Mouse (Mus musculus) stomach, embryonic 15.5 days (tissue): Measurements from ENCODE around the gene Gm20809. TPM values are rescaled to one million over a fixed set of nuclear protein-coding genes. Genes with fewer than 3 reads are reported as not detected.
"Not testable (repeated sequence)": the region's sequence is repeated elsewhere in the genome, so short reads cannot be mapped to it uniquely, and the experiment has no call there.

ENCODE experiments used
- ATAC-seq: fragments of 200-750 bp; cut with Nextera tagmentation; 2 replicates; pipeline ENCODE4 v1.8.0; 2017; ENCODE audit warnings: low read depth, moderate number of reproducible peaks, moderate TSS enrichment; ENCODE audit not compliant: insufficient read depth, low FRiP score
- H3K27ac ChIP-seq: fragments of 300-500 bp; sonication (generic); 2 replicates; pipeline ENCODE4 v1.5.1; 2015; ENCODE audit warnings: mild to moderate bottlenecking, inconsistent platforms
- H3K27me3 ChIP-seq: fragments of 300-500 bp; sonication (generic); replicated peaks from 2 replicates; pipeline ENCODE4 v1.6.1; 2015; ENCODE audit warnings: inconsistent platforms
- H3K36me3 ChIP-seq: fragments of 300-500 bp; sonication (generic); 2 replicates; pipeline ENCODE4 v1.6.1; 2015; ENCODE audit warnings: inconsistent platforms
- H3K4me1 ChIP-seq: fragments of 300-500 bp; sonication (generic); 2 replicates; pipeline ENCODE4 v1.6.1; 2015; ENCODE audit warnings: inconsistent platforms
- H3K4me2 ChIP-seq: fragments of 300-500 bp; sonication (generic); 2 replicates; pipeline ENCODE4 v1.6.1; 2015; ENCODE audit warnings: mild to moderate bottlenecking, inconsistent platforms
- H3K4me3 ChIP-seq: fragments of 300-500 bp; sonication (generic); replicated peaks from 2 replicates; pipeline ENCODE4 v1.5.1; 2015; ENCODE audit warnings: inconsistent platforms
- H3K9ac ChIP-seq: fragments of 300-500 bp; sonication (generic); 2 replicates; pipeline ENCODE4 v1.6.1; 2015; ENCODE audit warnings: inconsistent platforms
- H3K9me3 ChIP-seq: fragments of 300-500 bp; sonication (generic); 2 replicates; pipeline ENCODE4 v1.6.1; 2016; ENCODE audit warnings: inconsistent platforms
- WGBS: fragments of 180-500 bp; shearing (Covaris S2); methylation state at CpG from one replicate; pipeline ENCODE4 v1.1.7; 2015; 5-methylcytosine and 5-hydroxymethylcytosine counted together
- polyA plus RNA-seq: library from polyadenylated mRNA; unstranded; fragments of >200 nt; fragmentation: Nextera tagmentation; extraction: Ambion mirVana; gene quantifications from 2 replicates; pipeline ENCODE4 v1.2.1, GENCODE M21; 2015

Gm20809 gene
- not detected in 2 replicates for polyA plus RNA-seq

GRCm38 (mm10) chrY:24454757-24455156 lies at the start of gene Gm20809:
Gm20809 (plus strand) TSS chrY:24455057.
- not testable (repeated sequence) for ATAC-seq, H3K4me3 ChIP-seq, H3K27me3 ChIP-seq, H3K4me2 ChIP-seq, H3K4me1 ChIP-seq, H3K36me3 ChIP-seq, H3K9ac ChIP-seq, H3K9me3 ChIP-seq, H3K27ac ChIP-seq
- WGBS: no CpG with 5 or more reads among the region's 3 CpGs
